Mouse (Mus musculus) stomach, embryonic 14.5 days (tissue): ENCODE results near the gene Ube2cbp. TPM values are rescaled to one million over a fixed set of nuclear protein-coding genes. Genes with fewer than 3 reads are reported as not detected.

Experiments
- ATAC-seq: fragments of 200-750 bp; cut with Nextera tagmentation; 2 replicates; pipeline ENCODE4 v1.8.0; 2017; ENCODE audit warnings: low read depth, moderate TSS enrichment; ENCODE audit not compliant: insufficient number of reproducible peaks, insufficient read depth, low FRiP score
- H3K27ac ChIP-seq: fragments of 300-500 bp; sonication (generic); 2 replicates; pipeline ENCODE4 v1.5.1; 2014; ENCODE audit warnings: mild to moderate bottlenecking, low read length, moderate library complexity, mixed read lengths
- H3K27me3 ChIP-seq: fragments of 300-500 bp; sonication (generic); 2 replicates; pipeline ENCODE4 v1.6.1; 2014; ENCODE audit warnings: low read length, control low read depth, mixed read lengths; ENCODE audit not compliant: control insufficient read depth, insufficient read depth
- H3K36me3 ChIP-seq: fragments of 300-500 bp; sonication (generic); 2 replicates; pipeline ENCODE4 v1.6.1; 2014; ENCODE audit warnings: mild to moderate bottlenecking, control low read depth, low read length, moderate library complexity, mixed read lengths; ENCODE audit not compliant: control insufficient read depth, insufficient read depth
- H3K4me1 ChIP-seq: fragments of 300-500 bp; sonication (generic); 2 replicates; pipeline ENCODE4 v1.6.1; 2014; ENCODE audit warnings: low read length, control low read depth, mixed read lengths; ENCODE audit not compliant: control insufficient read depth, insufficient read depth
- H3K4me2 ChIP-seq: fragments of 300-500 bp; sonication (generic); replicated peaks from 2 replicates; pipeline ENCODE4 v1.6.1; 2014; ENCODE audit warnings: low read depth, low read length, control low read depth
- H3K4me3 ChIP-seq: fragments of 300-500 bp; sonication (generic); 2 replicates; pipeline ENCODE4 v1.5.1; 2014; ENCODE audit warnings: low read depth, low read length, control low read depth
- H3K9ac ChIP-seq: fragments of 300-500 bp; sonication (generic); replicated peaks from 2 replicates; pipeline ENCODE4 v1.6.1; 2014; ENCODE audit warnings: low read depth, mild to moderate bottlenecking, control low read depth, low read length, moderate library complexity, mixed read lengths
- H3K9me3 ChIP-seq: fragments of 300-500 bp; sonication (generic); 2 replicates; pipeline ENCODE4 v1.6.1; 2016; ENCODE audit warnings: low read depth, low read length, control low read depth; ENCODE audit not compliant: control insufficient read depth
- WGBS: fragments of 180-500 bp; shearing (Covaris S2); extraction: QIAGEN DNeasy Blood & Tissue Kit; methylation state at CpG from one replicate; pipeline ENCODE4 v1.1.7; 2014; 5-methylcytosine and 5-hydroxymethylcytosine counted together
- polyA plus RNA-seq: library from polyadenylated mRNA; unstranded; fragments of >200 nt; fragmentation: Nextera tagmentation; extraction: Ambion mirVana; gene quantifications from 2 replicates; pipeline ENCODE4 v1.2.1, GENCODE M21; 2014

The Ube2cbp gene
- polyA plus RNA-seq, 1 experiment from 2014 or later = 5.5 TPM

- ATAC-seq = no peak
- Histone ChIP-seq H3K36me3 (no peaks in the 10 kb centered on the region), H3K4me2 (no peak overlapping the region), H3K9me3 (no peaks in the 10 kb centered on the region), H3K9ac (no peak overlapping the region), H3K4me3 (no peak overlapping the region), H3K27me3 (no peaks in the 10 kb centered on the region), H3K4me1 (no peaks in the 10 kb centered on the region), H3K27ac (no peak overlapping the region)
- 68% methylated on average over 5 of the region's 5 CpGs for WGBS
Measured at GRCm38 (mm10) chr9:86478414-86479093, 13.8 kb upstream of the Ube2cbp start.

GRCm38 (mm10) chr9:86476763-86477162 is 12.0 kb upstream of the Ube2cbp start:
- no peak overlapping the region for H3K9ac ChIP-seq
- H3K9me3 ChIP-seq = no peaks in the 10 kb centered on the region
- no peak overlapping the region for H3K27ac ChIP-seq
- no peak overlapping the region for H3K4me3 ChIP-seq
- H3K36me3 ChIP-seq = no peaks in the 10 kb centered on the region
- no peak for ATAC-seq
- no peaks in the 10 kb centered on the region for H3K27me3 ChIP-seq
- H3K4me1 ChIP-seq = no peaks in the 10 kb centered on the region
- no peak overlapping the region for H3K4me2 ChIP-seq
- 57% methylated on average over 5 of the region's 5 CpGs for WGBS

- no peaks in the 10 kb centered on the region for H3K9me3 ChIP-seq
- no peak overlapping the region for H3K4me3 ChIP-seq
- H3K4me2 ChIP-seq = no peak overlapping the region
- ATAC-seq = no peak
- H3K4me1 ChIP-seq = no peaks in the 10 kb centered on the region
- no peak overlapping the region for H3K9ac ChIP-seq
- H3K27me3 ChIP-seq = no peaks in the 10 kb centered on the region
- no peak overlapping the region for H3K27ac ChIP-seq
- H3K36me3 ChIP-seq = no peaks in the 10 kb centered on the region
- 93% methylated on average over 4 of the region's 4 CpGs for WGBS
Measured at GRCm38 (mm10) chr9:86475956-86476355, 11.2 kb upstream of the Ube2cbp start.

GRCm38 (mm10) chr9:86466990-86467870 is 2.5 kb upstream of the Ube2cbp start, which contains the start of gene Dop1a:
TSS of gene Dop1a (plus strand) at chr9:86467154.
- 0 out of 2 replicates have a peak, but pooled peaks cover 6% of the 10 kb centered on the region for H3K4me1 ChIP-seq
- H3K36me3 ChIP-seq = no peaks in the 10 kb centered on the region
- H3K27ac ChIP-seq = peak within 1 kb of the TSS; percentile 56
- WGBS = under 1% methylated on average over 93 of the region's 93 CpGs
- peak within 1 kb of the TSS; percentile 70 for H3K4me2 ChIP-seq
- peak within 1 kb of the TSS; percentile 74 for H3K9ac ChIP-seq
- no peaks in the 10 kb centered on the region for H3K9me3 ChIP-seq
- H3K27me3 ChIP-seq = no peaks in the 10 kb centered on the region
- H3K4me3 ChIP-seq = peak within 1 kb of the TSS; percentile 91
- ATAC-seq = peak; percentile 95

GRCm38 (mm10) chr9:86453626-86454025 is 11.1 kb downstream of the Ube2cbp start:
- Histone ChIP-seq H3K9me3 (no peaks in the 10 kb centered on the region), H3K9ac (no peak overlapping the region), H3K36me3 (no peaks in the 10 kb centered on the region), H3K4me3 (no peak overlapping the region), H3K27me3 (no peaks in the 10 kb centered on the region), H3K4me2 (no peak overlapping the region), H3K27ac (no peak overlapping the region), H3K4me1 (no peaks in the 10 kb centered on the region)
- WGBS = 78% methylated on average over 3 of the region's 3 CpGs
- ATAC-seq = no peak

GRCm38 (mm10) chr9:86451617-86452016 is 13.1 kb downstream of the Ube2cbp start:
- H3K27me3 ChIP-seq = no peaks in the 10 kb centered on the region
- H3K4me2 ChIP-seq = peak overlapping the region; percentile 25; the same call in 1 of the 2 replicates
- under 1% methylated on average over 13 of the region's 13 CpGs for WGBS
- no peaks in the 10 kb centered on the region for H3K9me3 ChIP-seq
- peak; percentile 60; the same call in 1 of the 2 replicates for ATAC-seq
- no peak overlapping the region for H3K27ac ChIP-seq
- no peaks in the 10 kb centered on the region for H3K4me1 ChIP-seq
- H3K36me3 ChIP-seq = no peaks in the 10 kb centered on the region
- no peak overlapping the region for H3K9ac ChIP-seq
- no peak overlapping the region for H3K4me3 ChIP-seq

- no peak overlapping the region for H3K4me2 ChIP-seq
Measured at GRCm38 (mm10) chr9:86451094-86451493, 13.7 kb downstream of the Ube2cbp start.

GRCm38 (mm10) chr9:86449581-86449980 is 15.2 kb downstream of the Ube2cbp start:
- Histone ChIP-seq H3K27me3 (no peaks in the 10 kb centered on the region), H3K9ac (no peak overlapping the region), H3K9me3 (no peaks in the 10 kb centered on the region), H3K4me3 (no peak overlapping the region), H3K36me3 (no peaks in the 10 kb centered on the region), H3K27ac (no peak overlapping the region), H3K4me2 (no peak overlapping the region), H3K4me1 (no peaks in the 10 kb centered on the region)
- WGBS = 2% methylated on average over 11 of the region's 11 CpGs
- peak; percentile 58; the same call in 1 of the 2 replicates for ATAC-seq

More at GRCm38 (mm10) chr9:86451094-86451493, 13.7 kb downstream of the Ube2cbp start:
- H3K27ac ChIP-seq = no peak overlapping the region
- H3K4me3 ChIP-seq = no peak overlapping the region
- H3K9ac ChIP-seq = no peak overlapping the region
- 73% methylated on average over 6 of the region's 6 CpGs for WGBS
- H3K27me3 ChIP-seq = no peaks in the 10 kb centered on the region
- H3K36me3 ChIP-seq = no peaks in the 10 kb centered on the region
- no peaks in the 10 kb centered on the region for H3K4me1 ChIP-seq
- no peaks in the 10 kb centered on the region for H3K9me3 ChIP-seq
- no peak for ATAC-seq
